Mouse (Mus musculus): Measurements from ENCODE around the gene Ppp3ca.

GRCm38 (mm10) chr3:136731579-136731978, 61.7 kb downstream of the Ppp3ca start:
- no peak for TF ChIP-seq POLR2A (IDR thresholded peaks at IDR 0.05; ENCODE audit: extremely low read depth, insufficient read depth, low read length)
- no peak for TF ChIP-seq CTCF (IDR thresholded peaks at IDR 0.05; ENCODE audit: extremely low read depth, insufficient read depth, low read length)
